Mouse (Mus musculus): ENCODE results near the gene Lbx2.

The Lbx2 gene

DNA sequence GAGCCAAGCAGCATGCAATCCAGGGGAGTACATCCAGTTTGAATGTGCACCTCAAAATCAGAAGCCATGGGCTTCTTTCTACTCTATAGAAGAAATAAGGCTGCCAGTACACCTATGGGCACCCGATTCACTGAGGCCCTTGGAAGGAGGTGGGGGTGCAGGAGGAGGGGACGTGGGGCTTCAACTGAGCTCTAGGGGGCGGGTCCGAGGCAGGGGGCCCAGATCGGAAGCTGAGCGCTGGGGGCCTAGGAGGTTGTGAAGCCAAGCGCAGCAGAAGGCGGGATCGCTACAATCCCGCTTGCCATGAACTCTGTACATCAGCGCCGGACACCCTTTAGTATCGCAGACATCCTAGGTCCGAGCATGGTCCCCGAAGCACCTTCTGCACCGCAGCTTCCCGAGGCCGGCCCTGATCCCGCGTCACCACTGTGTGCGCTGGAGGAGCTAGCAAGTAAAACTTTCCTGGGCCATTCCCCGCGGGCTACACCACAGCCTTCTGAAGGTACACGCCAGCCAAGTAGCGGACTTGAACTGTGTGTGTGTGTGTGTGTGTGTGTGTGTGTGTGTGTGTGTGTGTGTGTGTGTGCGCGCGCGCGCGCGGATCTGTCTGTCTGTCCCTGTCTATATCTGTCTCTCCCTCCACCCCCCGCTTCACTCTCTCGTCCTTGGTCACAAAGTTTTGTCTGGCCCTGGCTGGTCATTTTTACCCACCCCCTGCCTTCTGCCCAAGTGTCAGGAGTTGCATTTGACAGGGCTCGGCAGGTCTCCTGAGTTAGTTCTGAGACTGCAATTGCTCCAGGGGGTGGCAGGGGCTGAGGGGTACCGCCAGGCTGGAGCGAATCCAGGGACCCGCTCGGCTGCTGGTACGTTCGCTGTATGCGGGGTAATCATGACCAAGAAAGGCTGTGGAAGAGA is at the start of gene Lbx2:
Gene Lbx2 (plus strand): TSS at position 247 of the 915 bp plus-strand sequence.
- DNase-seq (ENCODE audit: inconsistent age in 2 of 2, low spot score in 1 of 2), result peak; percentile 70 to 87

DNA sequence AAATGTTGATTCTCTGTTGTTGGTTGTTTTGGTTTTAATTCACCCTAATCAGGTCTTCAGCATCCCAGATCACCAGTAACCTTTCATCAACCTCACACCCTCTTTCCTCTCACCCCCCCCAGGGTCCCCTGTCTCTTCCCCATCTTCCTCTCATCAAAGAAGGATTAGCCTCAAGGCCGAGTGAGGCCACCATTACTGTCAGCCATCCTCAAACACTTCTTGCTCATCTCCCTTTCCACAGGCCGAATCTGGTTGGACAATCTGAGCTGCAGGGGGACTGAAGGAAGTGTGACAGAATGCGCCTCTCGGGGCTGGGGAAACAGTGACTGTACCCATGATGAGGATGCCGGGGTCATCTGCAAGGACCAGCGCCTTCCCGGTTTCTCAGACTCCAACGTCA is 49.0 kb upstream of the Lbx2 start:
- DNase-seq (ENCODE audit: inconsistent age in 2 of 2, low spot score in 1 of 2), result no peak

DNA sequence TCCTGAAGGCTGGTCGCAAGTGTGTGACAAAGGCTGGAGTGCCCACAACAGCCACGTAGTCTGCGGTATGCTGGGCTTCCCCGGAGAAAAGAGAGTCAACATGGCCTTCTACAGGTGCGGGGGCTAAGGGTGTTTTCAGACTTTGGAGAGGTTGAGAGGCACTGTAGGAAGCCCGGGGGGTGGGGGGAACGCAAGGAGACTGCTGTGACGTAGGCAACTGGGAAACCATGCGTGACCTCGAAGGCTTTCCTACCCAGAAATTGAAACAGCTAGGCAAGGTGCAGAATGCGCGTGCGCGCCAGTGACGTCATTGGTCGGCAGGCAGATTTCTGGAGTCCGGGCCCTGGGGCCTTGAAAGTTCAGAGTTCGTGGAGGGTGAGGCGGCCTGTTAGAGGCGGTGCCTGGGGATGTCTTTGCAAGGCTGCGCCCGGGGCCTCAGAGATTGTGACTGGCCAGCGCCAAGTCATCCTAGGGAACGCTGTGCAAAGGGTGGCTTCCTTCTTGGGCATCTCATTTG is 47.6 kb upstream of the Lbx2 start:
- peak; percentile 96 to 99 for DNase-seq (ENCODE audit: inconsistent age in 2 of 2, low spot score in 1 of 2)

DNA sequence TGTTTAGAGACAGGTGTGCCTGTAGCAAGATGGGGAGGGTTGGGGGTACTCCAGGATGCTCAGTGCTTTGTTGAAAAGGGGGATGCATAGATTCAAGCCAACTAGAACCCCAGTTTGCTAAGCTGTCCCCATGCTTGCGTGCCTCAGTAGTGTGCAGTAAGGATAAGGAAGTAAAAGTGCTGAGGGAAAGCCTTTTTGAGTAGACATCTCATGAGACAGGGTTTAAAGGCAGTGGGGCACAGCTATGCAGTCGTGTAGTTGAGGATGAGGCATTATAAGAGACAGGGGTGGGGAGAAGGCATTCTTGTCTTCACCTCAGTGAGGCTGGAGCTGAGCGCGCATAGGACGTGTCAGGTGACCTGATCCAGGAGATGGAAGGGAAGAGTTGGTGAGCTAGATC is 45.6 kb upstream of the Lbx2 start:
- DNase-seq (ENCODE audit: inconsistent age in 2 of 2, low spot score in 1 of 2), result no peak

DNA sequence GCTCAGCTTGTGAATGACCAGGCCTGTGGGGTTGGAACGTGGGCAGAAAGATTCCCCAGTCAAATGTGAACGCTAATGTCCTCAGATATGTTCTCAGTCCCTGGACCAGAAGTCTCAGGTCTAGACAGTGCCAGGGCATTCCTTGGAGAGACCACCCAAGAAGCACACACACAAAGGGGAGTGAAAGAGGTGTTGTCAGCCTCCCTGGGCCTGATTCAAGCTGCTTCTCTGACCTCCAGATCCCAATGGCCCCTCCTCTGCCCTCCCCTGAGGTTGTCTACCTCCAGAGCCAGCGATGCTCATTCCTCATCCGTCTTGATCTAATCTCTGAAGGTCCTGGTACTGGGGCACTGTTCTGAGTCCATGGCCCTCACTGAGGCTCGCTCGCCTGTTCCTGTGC is 42.6 kb upstream of the Lbx2 start:
- DNase-seq (ENCODE audit: inconsistent age in 2 of 2, low spot score in 1 of 2), result no peak

DNA sequence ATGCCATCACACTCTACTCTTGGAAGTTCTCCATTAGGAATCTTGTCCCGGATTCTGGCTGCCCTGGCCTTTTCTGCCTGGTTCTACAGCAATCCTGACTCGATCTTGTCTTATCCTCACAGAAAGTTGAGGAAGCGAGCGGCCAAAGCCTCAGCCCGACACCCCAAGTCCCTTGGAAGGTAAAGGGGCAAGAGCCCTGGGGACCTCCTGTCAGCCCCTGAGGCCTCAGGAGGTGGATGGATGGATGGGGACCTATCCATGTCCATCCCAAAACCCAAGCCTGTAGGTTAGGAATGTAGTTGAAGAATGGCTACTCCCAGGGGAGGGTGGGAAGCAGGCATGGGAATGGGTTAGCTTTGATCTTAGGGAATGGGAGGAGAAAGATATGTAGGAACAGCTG is 42.2 kb upstream of the Lbx2 start:
- DNase-seq (ENCODE audit: inconsistent age in 2 of 2, low spot score in 1 of 2), result no peak

DNA sequence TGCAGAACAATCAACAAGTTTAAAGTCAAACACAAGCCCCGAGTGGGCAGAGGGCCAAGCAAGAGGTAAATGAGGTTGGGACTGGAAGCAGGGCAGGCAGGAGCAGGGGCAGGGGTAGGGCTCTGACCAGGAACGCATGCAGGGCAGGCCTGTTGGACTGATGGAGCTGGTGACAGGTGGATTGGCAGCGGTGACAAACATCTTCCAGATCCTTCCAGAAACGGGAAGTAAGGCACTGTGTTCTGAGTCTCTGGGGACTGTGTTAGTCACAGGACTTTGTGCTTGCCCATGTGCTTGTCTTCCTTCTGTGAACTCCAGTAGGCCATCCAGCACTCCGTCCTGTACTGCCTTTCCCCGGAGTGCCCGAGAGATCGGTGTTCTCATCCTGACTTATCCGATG is 41.4 kb upstream of the Lbx2 start:
- DNase-seq (ENCODE audit: inconsistent age in 2 of 2, low spot score in 1 of 2), result no peak

DNA sequence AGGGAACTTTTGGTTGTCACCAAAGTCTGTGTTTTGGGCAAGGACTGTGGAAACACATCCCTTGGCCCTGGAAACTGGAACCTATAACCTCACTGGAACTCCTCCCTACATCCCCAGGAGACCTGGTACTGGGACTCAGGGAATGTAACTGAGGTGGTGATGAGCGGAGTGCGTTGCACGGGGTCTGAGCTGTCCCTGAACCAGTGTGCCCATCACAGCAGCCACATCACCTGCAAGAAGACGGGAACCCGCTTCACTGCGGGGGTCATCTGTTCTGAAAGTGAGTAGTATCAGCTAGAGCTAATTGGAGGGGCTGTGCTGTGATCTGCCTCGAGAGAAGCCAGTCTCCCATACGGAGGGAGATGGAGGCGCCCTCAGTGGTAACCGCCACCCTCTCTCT is 36.8 kb upstream of the Lbx2 start:
- no peak for DNase-seq (ENCODE audit: inconsistent age in 2 of 2, low spot score in 1 of 2)

DNA sequence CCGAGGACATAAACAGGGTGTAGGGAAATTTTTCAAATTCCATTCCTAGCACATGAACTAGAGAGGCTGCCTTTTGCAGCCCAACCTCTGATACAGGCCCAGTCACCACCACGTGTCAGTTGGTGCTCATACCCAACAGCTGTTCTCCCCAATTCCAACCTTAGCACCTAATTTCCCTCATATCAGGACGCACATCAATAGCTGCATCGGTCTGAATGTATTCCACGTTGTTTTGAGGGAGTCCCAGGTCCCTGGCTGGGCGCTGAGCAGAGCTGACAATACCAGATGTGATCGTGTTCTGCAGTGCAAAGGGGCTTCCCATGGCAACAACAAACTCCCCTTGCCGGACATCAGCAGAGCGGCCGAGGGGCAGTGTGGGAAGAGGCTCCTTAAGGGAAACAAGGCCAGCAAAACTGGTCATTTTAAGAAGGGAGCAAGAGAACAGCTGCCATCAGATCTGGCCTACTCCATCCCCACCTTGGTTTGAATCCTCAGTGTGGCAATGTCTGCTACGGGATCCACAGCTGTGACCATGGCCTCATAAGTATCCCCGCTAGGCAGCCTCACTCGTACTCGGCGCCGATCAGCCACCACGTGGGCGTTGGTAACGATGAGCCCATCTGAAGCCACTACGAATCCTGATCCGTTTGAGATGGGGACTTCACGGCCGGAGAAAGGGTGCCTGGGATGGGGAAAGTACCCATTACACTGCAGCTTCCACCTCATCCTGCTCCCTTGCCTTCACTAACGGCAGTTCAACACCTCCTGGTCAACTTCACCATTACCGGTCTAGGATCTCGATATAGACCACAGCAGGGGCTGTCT is 32.8 kb upstream of the Lbx2 start:
- DNase-seq (ENCODE audit: inconsistent age in 2 of 2, low spot score in 1 of 2), result peak; percentile 56 to 79

DNA sequence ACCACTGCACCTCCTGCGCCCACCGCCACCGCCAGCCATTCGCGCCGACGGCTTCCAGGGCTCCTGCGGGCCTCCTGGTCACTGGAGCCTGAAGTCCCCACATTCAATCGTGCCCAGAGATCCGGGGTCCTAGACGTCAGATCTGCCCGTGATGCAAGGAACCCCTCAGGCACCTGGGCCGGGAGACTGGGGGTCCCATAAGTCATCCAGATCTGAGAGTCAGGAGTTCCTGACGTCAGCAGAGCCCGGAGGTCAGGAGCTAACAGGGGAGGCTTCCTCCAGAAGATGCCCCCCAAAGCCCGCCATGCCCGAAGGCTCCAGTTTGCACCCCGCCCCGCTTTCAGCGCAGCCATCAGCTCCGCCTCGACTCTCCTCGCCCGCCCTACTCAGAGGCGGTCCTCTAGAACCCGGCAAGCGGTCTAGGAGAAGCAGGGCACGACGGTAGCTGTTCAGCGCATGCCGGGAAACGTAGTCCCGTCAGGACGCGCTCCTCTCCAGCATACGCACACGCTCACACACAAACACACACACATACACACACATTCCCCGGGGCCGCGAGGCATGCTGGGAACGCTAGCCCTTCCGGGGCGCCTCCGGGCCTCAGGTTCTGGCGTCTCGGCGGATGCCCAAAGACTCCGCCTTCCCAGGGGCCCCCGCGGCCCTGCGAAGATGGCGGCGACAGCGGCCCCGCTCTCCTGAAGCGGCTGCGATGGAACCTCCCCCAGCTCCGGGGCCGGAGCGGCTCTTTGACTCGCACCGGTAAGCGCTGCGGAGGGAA is 31.9 kb upstream of the Lbx2 start, which contains the start of gene Aup1:
Gene Aup1 (plus strand): TSS at position 448 of the 778 bp plus-strand sequence.
- DNase-seq (ENCODE audit: inconsistent age in 2 of 2, low spot score in 1 of 2), result peak; percentile 98 to 99

DNA sequence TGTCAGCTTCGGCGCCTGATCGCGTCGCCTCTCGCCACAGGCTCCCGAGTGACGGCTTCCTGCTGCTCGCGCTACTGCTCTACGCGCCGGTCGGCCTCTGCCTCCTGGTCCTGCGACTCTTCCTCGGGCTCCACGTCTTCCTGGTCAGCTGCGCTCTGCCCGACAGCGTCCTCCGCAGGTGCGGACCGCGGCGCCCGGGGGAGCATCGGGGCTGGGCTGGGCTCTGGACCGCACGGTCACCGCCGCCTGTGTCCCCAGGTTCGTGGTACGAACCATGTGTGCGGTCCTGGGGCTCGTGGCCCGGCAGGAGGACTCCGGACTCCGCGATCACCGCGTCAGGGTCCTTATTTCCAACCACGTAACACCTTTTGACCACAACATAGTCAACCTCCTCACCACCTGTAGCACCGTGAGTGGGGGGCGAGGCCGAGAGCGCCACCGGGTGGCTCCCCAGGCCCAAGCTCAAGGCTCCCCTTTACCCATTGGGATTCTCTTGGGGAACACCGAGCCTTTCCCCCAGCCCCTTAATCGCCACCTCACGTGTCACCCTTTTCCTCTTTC is 31.2 kb upstream of the Lbx2 start, which contains the start of gene Htra2:
Gene Htra2 (minus strand): TSS at position 403 of the 561 bp plus-strand sequence.
- DNase-seq (ENCODE audit: inconsistent age in 2 of 2, low spot score in 1 of 2), result no peak

DNA sequence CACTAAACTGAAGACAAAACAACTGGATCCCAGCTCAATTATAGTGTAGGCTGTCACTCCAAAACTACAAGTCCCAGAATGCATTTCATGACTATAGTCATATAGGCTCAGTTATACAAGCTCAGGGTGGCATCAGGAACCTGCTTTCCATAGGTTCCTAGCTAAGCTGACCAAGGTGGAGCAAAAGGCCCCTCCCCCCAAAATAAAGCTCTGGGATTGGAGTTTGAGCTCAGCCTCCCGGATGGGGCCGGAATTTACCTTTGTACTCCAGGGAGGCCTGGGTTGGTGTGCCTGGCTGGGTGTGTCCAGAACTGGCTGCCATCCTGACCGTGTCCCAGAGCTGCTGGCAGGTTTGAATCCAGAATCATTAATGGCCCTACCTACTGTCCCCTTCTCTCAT is 28.4 kb upstream of the Lbx2 start, which contains the start of gene Dqx1:
Gene Dqx1 (plus strand): TSS at position 55 of the 400 bp plus-strand sequence.
- peak in 1 of 2 experiments; percentile 39 for DNase-seq (ENCODE audit: inconsistent age in 2 of 2, low spot score in 1 of 2)

DNA sequence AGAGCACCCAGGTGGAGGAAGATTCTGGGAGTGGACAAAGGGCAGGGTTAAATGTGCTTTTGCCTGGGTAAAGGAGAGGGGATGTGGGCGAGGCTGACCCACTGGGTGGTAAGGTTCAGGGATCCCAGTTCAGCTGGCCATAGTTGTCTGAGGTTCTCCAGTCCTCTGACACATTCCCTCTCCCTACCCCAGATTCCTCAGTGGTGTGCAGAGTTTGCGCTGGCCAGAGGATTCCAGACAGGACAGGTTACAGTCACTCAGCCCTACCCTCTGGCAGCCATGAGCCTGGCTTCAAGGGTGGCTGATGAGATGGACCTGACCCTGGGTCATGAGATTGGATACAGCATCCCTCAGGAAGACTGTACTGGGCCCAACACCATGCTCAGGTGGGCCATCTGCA is 27.4 kb upstream of the Lbx2 start:
- no peak for DNase-seq (ENCODE audit: inconsistent age in 2 of 2, low spot score in 1 of 2)

DNA sequence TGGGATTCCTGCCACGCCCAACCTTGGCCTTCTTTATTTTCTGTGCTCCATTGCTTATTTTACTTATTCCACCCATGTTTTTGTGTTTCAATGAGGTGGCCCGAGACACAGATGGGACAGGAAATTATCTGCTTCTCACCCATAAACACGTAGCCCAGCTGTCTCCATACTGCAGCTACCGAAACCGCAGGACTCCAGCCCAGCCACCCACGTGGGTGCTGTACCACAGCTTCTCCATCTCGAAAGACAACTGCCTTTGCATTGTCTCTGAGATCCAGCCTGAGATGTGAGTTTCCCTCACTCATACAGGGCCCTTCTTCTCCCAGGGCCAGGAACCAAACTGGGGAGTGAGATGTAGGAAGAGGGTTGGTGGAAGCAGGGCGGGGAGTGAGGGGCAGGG is 20.2 kb upstream of the Lbx2 start:
- DNase-seq (ENCODE audit: inconsistent age in 2 of 2, low spot score in 1 of 2), result no peak

DNA sequence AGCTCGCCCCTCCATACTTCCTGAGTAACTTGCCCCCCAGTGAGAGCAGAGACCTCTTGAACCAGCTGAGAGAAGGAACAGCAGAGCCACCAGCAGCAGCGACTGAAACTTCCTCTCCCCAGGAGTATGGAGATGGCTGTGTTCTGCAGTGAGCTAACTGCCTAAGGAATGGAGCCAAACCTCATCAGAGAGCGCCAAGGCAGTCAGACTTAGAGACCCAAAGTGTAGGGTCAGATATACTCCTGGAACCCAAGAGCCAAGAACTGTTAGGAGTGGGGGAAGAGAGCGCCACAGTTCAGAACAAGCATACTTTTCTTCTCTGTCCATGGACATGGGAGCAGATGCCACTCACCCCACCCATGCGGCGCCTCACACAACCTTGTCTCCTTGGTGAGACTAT is 19.7 kb upstream of the Lbx2 start:
- DNase-seq (ENCODE audit: inconsistent age in 2 of 2, low spot score in 1 of 2), result no peak

DNA sequence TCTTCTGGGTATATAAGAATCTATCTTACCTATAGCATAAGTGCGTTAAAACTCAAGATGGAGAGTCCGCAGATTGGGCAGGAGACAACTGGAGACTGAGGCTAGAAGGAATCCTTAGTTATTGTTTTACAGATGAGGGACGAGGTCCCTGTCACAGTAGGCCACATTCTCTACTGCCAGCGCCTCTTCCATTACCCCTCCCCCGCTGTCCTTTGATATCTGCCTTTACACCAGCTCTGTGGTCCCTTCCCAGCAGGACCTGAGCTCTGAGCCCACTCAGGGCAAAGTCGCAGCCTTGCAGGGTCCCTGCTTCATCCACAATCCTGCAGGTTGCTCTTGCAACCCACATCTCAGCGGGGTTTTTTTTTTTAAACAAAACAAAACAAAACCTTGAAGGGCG is 17.9 kb upstream of the Lbx2 start:
- no peak for DNase-seq (ENCODE audit: inconsistent age in 2 of 2, low spot score in 1 of 2)

DNA sequence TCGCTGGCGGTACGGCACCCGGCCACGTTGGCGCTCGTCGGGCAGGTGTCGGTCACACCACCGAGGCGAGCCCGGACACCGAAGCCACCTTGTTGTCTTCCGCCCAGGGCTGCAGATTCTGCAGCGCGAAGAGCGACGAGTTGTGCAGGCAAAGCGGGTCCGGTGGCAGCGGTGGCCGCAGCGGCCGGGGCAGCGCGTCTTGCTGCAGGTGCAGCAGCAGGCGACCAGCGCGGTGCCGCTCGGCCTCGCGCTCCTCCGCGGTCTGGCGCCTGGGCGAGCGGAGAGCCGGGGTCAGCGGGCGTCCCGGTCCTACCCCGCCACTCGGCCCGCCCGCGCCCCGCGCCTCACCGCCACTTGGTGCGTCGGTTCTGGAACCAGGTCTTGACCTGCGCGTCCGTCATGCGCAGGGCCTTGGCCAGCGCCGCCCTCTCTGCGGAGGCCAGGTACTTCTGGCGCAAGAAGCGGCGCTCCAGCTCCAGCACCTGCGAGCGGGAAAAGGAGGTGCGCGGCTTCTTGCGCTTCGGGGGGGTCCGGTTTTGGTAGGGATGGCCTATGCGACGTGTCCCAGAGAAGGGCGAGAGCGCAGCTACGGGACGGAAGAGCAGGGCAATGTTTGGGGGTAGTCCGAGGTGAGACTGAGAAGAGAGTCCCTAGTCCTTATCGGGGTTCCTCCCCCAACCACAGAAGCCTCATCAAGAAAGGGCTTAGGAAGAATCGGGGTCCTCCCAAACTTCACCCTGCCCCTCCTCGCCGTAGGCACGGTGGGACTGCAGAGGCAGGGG is 17.3 kb upstream of the Lbx2 start:
- DNase-seq (ENCODE audit: inconsistent age in 2 of 2, low spot score in 1 of 2), result peak in 1 of 2 experiments; percentile 61

DNA sequence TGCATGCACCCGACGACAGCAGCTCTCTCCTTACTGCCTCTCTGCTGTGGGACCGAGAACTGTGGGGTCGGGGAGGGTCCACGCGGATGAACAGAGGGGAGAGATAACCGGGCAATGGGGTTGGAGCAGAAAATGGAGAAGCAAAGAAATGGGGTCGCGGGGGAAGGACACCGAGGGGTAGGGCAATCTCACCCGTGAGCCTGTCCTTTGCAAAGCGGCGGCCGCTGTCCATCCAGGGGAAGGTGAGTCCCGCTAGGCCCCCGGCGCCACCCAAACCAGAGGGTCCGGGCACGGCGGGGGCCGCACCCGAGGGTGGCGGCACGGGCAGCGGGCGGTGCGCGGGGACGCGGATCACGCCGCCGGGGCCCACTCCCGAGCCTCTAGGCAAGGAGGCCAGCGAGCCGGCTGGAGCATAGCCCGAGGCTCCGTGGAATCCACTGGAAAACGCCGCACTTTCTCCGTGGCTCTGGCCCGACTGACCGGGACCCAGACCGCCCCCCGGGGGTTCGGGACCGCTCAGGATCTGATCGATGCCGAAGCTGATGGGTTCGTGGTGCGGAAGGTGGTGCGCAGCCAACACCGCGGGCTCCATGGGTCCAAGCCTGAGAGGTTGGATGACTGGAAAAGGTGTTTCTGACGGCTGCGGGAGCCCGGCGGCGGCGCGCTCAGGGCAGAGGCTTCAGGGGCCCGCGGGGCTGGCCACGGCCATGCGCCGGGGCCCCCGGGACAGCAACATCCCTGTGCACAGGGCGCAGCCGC is 16.5 kb upstream of the Lbx2 start:
- peak in 1 of 2 experiments; percentile 66 for DNase-seq (ENCODE audit: inconsistent age in 2 of 2, low spot score in 1 of 2)

DNA sequence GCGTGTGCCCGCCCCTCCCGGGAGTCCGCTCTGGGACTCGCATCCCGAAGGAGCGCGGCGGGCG is 16.1 kb upstream of the Lbx2 start, which contains the start of gene Tlx2:
Gene Tlx2 (minus strand): TSS at position 47 of the 64 bp plus-strand sequence.
- no peak for DNase-seq (ENCODE audit: inconsistent age in 2 of 2, low spot score in 1 of 2)
